Mouse (Mus musculus) ovary, postnatal 36 days (tissue): ENCODE data around the gene Zc3h10.
A peak's percentile ranks its signal among the peaks of the same experiment; 100 is the strongest.

Experiments used
- DNase-seq: peaks from one replicate; pipeline ENCODE4 v3.0.0; 2022; ENCODE audit warnings: low spot score, mixed read lengths

Gene Zc3h10

GRCm38 (mm10) chr10:128524111-128524731, 23.4 kb downstream of the Zc3h10 start:
- DNase-seq: no peak

DNA sequence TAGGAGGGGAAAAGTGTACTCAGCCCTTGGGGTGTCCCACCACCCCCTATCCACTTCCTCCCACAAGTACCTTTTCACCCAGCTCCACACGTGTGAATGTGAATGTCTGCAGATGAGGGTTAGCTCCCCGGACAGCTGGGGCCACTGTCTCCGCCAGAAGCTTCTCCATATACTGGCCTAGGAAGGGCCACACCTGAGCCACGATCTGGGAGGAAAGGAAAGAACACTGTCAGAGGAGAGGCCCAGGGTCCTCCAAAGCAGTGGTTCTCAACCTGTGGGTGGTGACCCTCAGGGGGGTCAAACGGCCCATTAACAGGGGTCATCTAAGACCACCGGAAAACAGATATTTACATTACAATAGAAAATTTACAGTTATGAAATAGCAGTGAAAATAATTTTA, 25.2 kb downstream of the Zc3h10 start:
- no peak for DNase-seq

DNA sequence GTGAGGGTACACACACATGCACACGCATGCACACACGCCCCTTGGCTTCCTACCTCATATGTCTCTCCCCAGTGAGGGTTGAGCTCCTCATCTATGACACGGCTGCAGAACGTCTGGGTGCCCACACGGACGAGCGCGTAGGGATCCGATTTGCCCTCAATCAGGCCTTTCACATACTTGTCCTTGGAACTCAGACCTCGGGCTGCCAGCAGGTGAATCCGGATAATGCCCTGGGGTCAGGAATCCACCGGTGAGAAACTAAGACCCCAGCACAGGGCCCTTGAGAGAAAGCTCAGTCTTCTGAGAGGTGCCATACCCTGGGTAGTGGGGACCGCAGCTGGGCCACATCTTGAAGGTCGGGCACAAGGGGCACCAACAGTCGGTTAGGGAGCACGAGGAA, 27.0 kb downstream of the Zc3h10 start:
- no peak for DNase-seq

- no peak for DNase-seq
Measured at GRCm38 (mm10) chr10:128518833-128519232, 28.7 kb downstream of the Zc3h10 start.

DNA sequence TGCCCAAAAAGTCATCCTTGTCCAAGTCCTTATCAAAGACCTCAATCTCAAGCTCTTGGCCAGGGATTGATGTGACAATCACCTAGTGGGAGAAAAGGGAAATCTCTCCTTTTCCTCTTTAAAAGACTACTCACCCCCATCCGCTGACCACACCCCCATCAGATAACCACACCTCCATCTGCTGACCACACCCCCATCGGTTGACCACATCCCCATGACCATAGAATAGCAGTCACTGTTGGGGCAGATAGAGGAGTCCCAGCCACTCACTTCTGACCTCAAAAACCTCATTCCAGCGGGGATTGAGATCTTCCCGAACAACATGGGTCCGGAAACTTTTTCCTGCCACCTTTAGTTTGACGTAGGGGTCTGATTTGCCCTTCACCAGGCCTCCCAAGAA, 30.9 kb downstream of the Zc3h10 start:
- DNase-seq: no peak

DNA sequence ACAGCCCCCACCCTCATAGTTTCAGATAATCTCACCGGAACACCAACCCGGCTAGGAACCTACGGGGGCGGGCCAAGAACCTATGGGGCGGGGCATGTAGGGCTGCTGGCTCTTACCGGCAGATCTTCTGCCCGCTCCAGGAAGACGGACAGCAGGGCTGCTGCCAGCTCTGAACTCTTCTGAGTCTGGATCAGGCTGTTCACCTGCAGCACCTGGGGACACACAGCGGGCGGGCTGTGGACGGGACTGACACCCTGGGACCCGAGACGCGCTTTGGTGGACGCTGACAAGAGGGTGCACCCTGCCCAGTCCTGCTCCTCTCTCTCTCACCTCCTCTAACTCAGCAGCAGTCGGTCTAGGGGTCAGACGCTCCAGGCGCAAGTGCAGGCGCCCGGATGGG, 31.5 kb downstream of the Zc3h10 start:
- DNase-seq: no peak

GRCm38 (mm10) chr10:128515044-128515443, 32.5 kb downstream of the Zc3h10 start:
- DNase-seq: no peak

- DNase-seq: no peak
Measured at GRCm38 (mm10) chr10:128511761-128512160, 35.8 kb downstream of the Zc3h10 start.

DNA sequence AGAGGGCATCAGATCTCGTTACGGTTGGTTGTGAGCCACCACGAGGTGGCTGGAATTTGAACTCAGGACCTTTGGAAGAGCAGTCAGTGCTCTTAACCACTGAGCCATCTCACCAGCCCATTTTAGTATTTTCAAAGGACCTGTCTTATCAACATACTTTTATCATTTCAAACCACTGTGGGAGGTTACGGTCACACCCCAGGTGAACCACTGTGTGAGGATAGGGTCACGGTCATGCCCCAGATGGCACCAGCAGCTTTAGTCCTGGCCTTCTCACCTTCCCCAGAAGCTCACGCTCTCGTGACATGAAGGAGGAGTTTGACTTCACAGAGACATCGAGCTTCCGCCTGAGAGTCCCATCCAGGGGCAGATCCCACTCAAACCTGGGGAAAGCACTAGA, 36.4 kb downstream of the Zc3h10 start:
- DNase-seq: no peak

GRCm38 (mm10) chr10:128510301-128510700, 37.3 kb downstream of the Zc3h10 start:
- DNase-seq: no peak

DNA sequence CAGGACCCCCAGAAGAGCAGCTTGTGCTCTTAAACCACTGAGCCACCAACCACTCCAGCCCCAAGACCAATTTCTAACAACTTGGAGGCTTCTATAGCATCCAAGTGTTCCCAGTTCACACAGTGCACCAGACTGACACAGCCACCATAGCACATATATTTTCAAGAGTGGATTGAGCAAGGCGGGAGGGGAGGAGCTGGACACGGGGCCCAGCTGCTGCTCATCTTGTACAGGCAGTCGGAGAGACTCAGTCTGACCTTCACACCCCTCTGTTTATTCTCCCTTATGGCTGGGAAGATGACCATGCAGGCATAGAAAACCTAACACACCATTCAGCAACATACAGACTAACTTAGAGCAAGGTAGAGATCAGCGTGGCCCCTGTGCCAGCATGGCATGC, 37.7 kb downstream of the Zc3h10 start:
- no peak for DNase-seq

GRCm38 (mm10) chr10:128509203-128509602, 38.4 kb downstream of the Zc3h10 start:
- DNase-seq: no peak

- DNase-seq: no peak
Measured at GRCm38 (mm10) chr10:128508260-128508659, 39.3 kb downstream of the Zc3h10 start.

DNA sequence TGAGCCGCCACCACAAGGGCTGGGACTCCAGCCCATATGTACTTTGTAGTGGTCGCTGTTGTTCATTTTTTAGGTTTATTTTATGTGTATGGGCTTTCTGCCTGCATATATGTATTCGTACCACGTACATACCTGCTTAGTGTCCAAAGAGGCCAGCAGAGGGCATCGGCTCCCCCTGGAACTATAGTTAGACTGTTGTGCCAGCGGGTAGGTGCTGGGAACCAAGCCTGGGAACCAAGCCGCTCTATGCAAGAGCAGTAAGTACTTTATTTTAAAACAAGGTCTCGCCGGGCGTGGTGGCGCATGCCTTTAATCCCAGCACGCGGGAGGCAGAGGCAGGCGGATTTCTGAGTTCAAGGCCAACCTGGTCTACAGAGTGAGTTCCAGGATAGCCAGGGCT, 41.6 kb downstream of the Zc3h10 start:
- no peak for DNase-seq

DNA sequence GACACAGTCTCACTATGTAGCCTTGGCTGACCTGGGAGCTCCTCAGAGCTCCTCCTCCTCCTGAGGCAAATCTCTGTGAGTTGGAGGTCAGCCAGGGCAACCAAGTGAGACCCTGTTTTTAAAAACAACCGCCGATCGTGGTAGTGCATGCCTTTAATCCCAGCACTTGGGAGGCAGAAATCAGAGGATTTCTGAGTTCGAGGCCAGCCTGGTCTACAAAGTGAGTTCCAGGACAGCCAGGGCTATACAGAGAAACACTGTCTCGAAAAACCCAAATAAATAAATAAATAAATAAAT, 42.3 kb downstream of the Zc3h10 start:
- DNase-seq: peak; percentile 56

DNA sequence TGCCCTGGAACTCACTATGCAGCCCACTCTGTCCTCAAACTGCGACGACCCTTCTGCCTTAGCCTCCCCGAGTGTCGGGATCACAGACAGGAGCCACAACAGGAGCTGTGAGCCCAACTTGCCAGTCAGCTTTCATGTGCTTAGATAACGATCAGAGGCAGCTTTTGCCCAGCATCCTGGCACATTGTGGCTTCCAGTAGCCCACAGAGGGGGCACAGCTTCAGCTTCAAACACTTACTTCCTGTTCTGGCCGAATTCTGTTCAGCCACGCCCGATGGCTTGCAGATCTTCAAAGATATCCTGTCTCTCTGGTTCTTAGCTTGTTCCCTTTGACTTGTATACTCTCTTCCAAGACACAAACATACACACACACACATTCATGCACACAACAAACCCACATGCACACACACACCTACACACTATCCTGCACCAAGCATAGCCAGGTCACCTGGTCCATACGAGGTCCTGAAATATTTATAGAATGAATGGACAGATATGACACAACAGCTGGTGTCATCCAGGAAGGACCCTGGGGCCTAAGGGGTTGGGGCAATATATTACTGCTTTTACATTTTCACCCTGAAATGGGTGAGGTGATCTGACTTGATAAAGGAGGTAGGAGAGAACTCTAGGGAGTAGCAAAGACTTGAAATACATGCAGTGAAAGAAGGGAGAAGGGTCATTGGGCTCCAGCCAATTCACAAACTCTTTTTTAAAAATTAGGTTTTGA, 42.8 kb downstream of the Zc3h10 start:
- no peak for DNase-seq

- DNase-seq: no peak
Measured at GRCm38 (mm10) chr10:128504012-128504411, 43.6 kb downstream of the Zc3h10 start.

DNA sequence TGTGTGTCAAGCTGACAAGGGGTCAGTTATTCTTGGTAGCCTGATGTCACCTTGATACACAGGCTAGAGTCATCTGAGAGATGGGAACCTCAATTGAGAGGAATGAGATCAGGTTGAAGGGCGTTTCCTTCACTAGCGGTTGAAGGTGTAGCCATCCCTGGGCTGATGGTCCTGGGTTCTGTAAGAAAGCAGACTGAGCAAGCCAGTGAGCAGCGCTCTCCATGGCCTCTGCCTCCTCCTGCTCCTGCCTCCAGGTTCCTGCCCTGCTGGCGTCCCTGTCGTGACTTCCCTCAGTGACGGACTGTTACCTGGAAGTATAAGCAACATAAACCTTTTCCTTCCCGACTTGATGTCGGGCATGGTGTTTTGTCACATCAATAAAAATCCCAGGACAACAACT, 44.0 kb downstream of the Zc3h10 start:
- DNase-seq: no peak

GRCm38 (mm10) chr10:128502341-128502740, 45.2 kb downstream of the Zc3h10 start:
- DNase-seq: no peak

DNA sequence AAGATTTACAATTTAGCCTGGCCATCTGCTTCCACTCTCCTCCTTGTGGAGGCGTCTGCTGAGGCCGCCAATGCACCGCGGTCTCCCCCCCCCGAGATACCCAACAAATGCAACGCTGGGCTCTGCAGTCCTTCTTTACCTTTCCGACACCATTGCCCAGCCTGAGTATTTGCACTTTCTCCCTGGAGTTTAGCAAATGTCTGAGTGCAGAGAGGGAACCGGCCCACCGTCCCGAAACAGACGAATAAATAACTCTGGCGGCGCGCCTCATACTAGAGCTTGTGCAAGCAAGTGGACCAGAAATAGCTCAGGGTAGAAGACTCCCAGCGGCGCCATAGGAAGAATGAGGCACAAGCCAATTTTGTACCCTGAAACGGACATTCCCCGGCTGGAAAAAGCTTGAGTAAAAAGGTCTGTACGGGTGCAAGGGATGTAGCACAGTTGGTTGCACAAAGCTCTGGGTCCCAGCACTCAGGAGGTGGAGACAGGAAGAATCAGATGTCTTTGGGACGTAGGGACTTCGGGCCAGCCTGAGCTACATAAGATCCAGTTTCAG, 48.4 kb downstream of the Zc3h10 start:
- peak; percentile 59 for DNase-seq

DNA sequence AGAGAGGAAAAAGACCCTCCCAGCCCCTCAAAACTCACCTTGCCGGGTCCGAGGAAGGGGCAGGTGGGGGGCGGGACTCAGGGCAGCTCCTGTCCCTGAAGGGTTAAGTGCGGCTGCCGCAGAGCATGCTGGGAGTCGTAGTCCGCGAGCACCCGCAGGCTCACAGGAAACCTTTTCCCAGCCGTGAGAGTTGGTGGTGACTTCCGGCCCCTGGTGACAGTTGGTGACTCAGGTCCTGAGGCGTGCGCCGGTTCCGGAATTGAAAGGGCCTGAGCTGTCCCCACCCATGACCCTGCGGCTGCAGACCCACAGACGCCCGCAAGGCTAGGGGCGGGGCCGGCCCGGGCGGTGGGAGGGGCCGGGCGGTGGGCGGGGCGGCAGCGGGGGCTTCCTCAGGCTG, 49.0 kb downstream of the Zc3h10 start, which contains the start of gene Myl6b:
TSS of gene Myl6b (minus strand) at position 96 of the 400 bp plus-strand sequence.
- DNase-seq: peak; percentile 91

DNA sequence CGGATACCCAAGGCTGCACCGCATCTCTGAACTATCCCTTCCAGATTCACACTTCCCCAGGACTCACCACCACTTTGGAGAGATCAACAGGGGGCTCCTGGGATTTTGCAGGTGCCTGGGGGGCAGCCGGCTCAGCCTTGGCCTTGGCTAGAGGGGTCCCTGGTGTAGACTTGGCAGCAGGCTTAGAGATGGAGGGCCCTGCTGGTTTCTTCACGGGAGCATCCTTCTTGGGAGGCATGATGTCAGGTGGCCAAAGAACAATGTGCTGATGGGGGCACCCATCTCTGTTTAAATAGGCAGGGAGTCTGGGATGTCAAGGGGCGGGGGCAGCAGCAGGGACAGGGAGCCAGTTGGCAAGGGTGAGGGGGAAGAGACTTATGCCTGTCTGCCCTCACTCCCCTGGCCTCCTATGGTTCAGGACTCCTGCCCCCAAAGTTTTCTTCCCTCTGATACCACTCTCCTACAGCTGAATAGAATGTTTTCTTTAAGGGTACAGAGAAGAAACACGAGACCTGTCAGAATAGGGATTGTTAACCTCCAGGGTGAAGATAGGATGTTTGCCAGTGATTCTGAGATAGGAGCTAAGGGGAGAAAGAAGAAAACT, 50.3 kb downstream of the Zc3h10 start:
- DNase-seq: no peak

- DNase-seq: no peak
Measured at GRCm38 (mm10) chr10:128496509-128497077, 51.0 kb downstream of the Zc3h10 start.
